Mouse (Mus musculus) adrenal gland, postnatal 0 days (tissue): Measurements from ENCODE around the gene C5ar1. TPM values are rescaled to one million over a fixed set of nuclear protein-coding genes. Genes with fewer than 3 reads are reported as not detected.

Experiments
- polyA plus RNA-seq: library from polyadenylated mRNA; unstranded; fragments of >200 nt; fragmentation: Nextera tagmentation; extraction: Ambion mirVana; gene quantifications from 2 replicates; pipeline ENCODE4 v1.2.1, GENCODE M21; 2015

C5ar1 gene
- 7.3 and 8.6 TPM in 2 replicates for polyA plus RNA-seq

GRCm38 (mm10) chr7:16259110-16259590, at the start of gene C5ar1:
Gene C5ar1, minus strand, starts transcription at chr7:16259540.

GRCm38 (mm10) chr7:16308093-16308492, 48.8 kb upstream of the C5ar1 start, which contains the start of gene Bbc3:
Gene Bbc3, plus strand, starts transcription at chr7:16308393.

GRCm38 (mm10) chr7:16286026-16286961, 27.0 kb upstream of the C5ar1 start, which contains the start of gene Ccdc9:
Gene Ccdc9, minus strand, starts transcription at chr7:16286795.

GRCm38 (mm10) chr7:16273081-16273765, 13.9 kb upstream of the C5ar1 start, which contains the start of gene Inafm1:
Gene Inafm1, minus strand, starts transcription at chr7:16273617.

GRCm38 (mm10) chr7:16244067-16244466, 15.3 kb downstream of the C5ar1 start, which contains the start of gene C5ar2:
Gene C5ar2, minus strand, starts transcription at chr7:16244154.

GRCm38 (mm10) chr7:16221582-16222272, 37.6 kb downstream of the C5ar1 start, which contains the start of gene Dhx34:
Gene Dhx34, minus strand, starts transcription at chr7:16222037.

Other genes starting within 250 kb of the C5ar1 start
- 5.0 and 5.6 TPM in 2 replicates for gene Bicra, start 211.6 kb downstream of the C5ar1 start, polyA plus RNA-seq
- gene Zfp541, start 197.7 kb downstream of the C5ar1 start, polyA plus RNA-seq, result 0.04 TPM in 1 of 2 replicates, not detected in the other
- gene Napa, start 161.1 kb downstream of the C5ar1 start, polyA plus RNA-seq, result 112 and 151 TPM in 2 replicates
- 20.5 and 26.0 TPM in 2 replicates for gene Kptn, start 139.6 kb downstream of the C5ar1 start, polyA plus RNA-seq
- 0.04 and 0.19 TPM in 2 replicates for gene Slc8a2, start 129.7 kb downstream of the C5ar1 start, polyA plus RNA-seq
- gene Meis3, start 84.5 kb downstream of the C5ar1 start, polyA plus RNA-seq, result 25.0 and 35.2 TPM in 2 replicates
- 7.8 and 8.3 TPM in 2 replicates for gene Dhx34, start 37.5 kb downstream of the C5ar1 start, polyA plus RNA-seq
- gene C5ar2, start 15.4 kb downstream of the C5ar1 start, polyA plus RNA-seq, result 0.29 and 0.66 TPM in 2 replicates
- gene Inafm1, start 14.1 kb upstream of the C5ar1 start, polyA plus RNA-seq, result 38.6 and 39.9 TPM in 2 replicates
- gene Ccdc9, start 27.3 kb upstream of the C5ar1 start, polyA plus RNA-seq, result 15.6 and 19.1 TPM in 2 replicates
- gene Bbc3, start 48.9 kb upstream of the C5ar1 start, polyA plus RNA-seq, result 9.1 and 13.6 TPM in 2 replicates
- 94.0 and 118 TPM in 2 replicates for gene Sae1, start 128.3 kb upstream of the C5ar1 start, polyA plus RNA-seq
- gene Zc3h4, start 141.4 kb upstream of the C5ar1 start, polyA plus RNA-seq, result 8.8 and 9.7 TPM in 2 replicates
- gene Tmem160, start 193.2 kb upstream of the C5ar1 start, polyA plus RNA-seq, result 139 and 140 TPM in 2 replicates
- 0.24 and 0.26 TPM in 2 replicates for gene Npas1, start 218.2 kb upstream of the C5ar1 start, polyA plus RNA-seq